Mouse (Mus musculus): Measurements from ENCODE around the gene Il11ra1.

- TF ChIP-seq CTCF (IDR thresholded peaks at IDR 0.05; ENCODE audit: low read depth) (no peak), EP300 (optimal IDR thresholded peaks at IDR 0.05) (no peak)
Measured at GRCm38 (mm10) chr4:41662723-41663122, 37.1 kb upstream of the Il11ra1 start.
